ENCODE assay signal across 8 mouse cellular contexts in genomic region chr11:119228846-119229626, GRCm38 (mm10). TPM values are rescaled to one million over a fixed set of nuclear protein-coding genes. Genes with fewer than 3 reads are reported as not detected.
A peak's percentile ranks its signal among the peaks of the same experiment; 100 is the strongest.
DNase-seq lines count a peak whose midpoint lies in the region; ATAC-seq lines count a peak whose summit lies in the region.

No protein-coding gene starts in this region.

- no peaks in the 10 kb centered on the region for H3K9me3 ChIP-seq in hindbrain, embryonic 16.5 days (ENCODE audit: control insufficient read depth, low read length)

- no peaks in the 10 kb centered on the region for H3K27me3 ChIP-seq in hindbrain, embryonic 16.5 days (replicated peaks; ENCODE audit: control insufficient read depth, insufficient read depth, low read length)

- peak overlapping the region; percentile 100 for H3K4me2 ChIP-seq in hindbrain, embryonic 16.5 days (ENCODE audit: low read length)

- peak; percentile 91 for DNase-seq in MN1 (ENCODE audit: low spot score)
- DNase-seq in cerebellum, postnatal 14 days, result peak; percentile 71 to 77
- peak; percentile 37 to 57 for DNase-seq in gastrocnemius, adult 8-10 months (ENCODE audit: low spot score in 2 of 2)
- DNase-seq in left cerebral cortex, adult 8-10 months (ENCODE audit: low spot score in 2 of 2), result peak; percentile 48
- DNase-seq in right cerebral cortex, adult 2 months (ENCODE audit: low spot score in 2 of 2), result peak; percentile 68 to 79

- H3K79me2 ChIP-seq in macrophage (ENCODE audit: inconsistent target), result peaks cover 5% of the 10 kb centered on the region; the same call in 1 of the 2 replicates

- peak; percentile 83 for ATAC-seq in hindbrain, embryonic 16.5 days
- no peak for ATAC-seq in erythroid progenitor cell, adult 5-6 weeks (replicated peaks; ENCODE audit: low FRiP score, poor library complexity, severe bottlenecking)

- under 1% methylated on average over 34 of the region's 34 CpGs for WGBS in hindbrain, embryonic 16.5 days
- 4% methylated on average over 34 of the region's 34 CpGs for WGBS in macrophage (ENCODE audit: missing documents)

- H3K4me3 ChIP-seq in hindbrain, embryonic 16.5 days (ENCODE audit: low read length), result peak overlapping the region; percentile 84
- H3K4me3 ChIP-seq in macrophage (ENCODE audit: inconsistent target), result peak overlapping the region; percentile 34

- peaks cover 35% of the 10 kb centered on the region for H3K4me1 ChIP-seq in hindbrain, embryonic 16.5 days (ENCODE audit: control insufficient read depth, insufficient read depth, low read depth, low read length)

- peak overlapping the region; percentile 88 for H3K9ac ChIP-seq in hindbrain, embryonic 16.5 days (ENCODE audit: low read depth, low read length)

- peak overlapping the region; percentile 84 for H3K27ac ChIP-seq in hindbrain, embryonic 16.5 days (ENCODE audit: low read depth, low read length)
- H3K27ac ChIP-seq in macrophage, result no peak overlapping the region

- H3K36me3 ChIP-seq in hindbrain, embryonic 16.5 days (ENCODE audit: control insufficient read depth, insufficient read depth, low read length), result no peaks in the 10 kb centered on the region
- H3K36me3 ChIP-seq in macrophage (ENCODE audit: inconsistent target), result no peaks in the 10 kb centered on the region

RNA-seq across cellular contexts. Expression of gene Ccdc40, which starts 0.7 kb away (rescaled TPM):
- total RNA-seq in gastrocnemius, adult 8-10 months (2022), result 1 to 10 TPM in 1 of 4 experiments, not detected in 3; 1.3 TPM
- 16.5 and 17.2 TPM in 2 replicates for polyA plus RNA-seq in hindbrain, embryonic 16.5 days (2015; fragmentation: Nextera tagmentation; extraction: Ambion mirVana)
- total RNA-seq in left cerebral cortex, adult 8-10 months (2022), result 1 to 10 TPM; 1.1 to 3.2 (median 1.7) TPM
- total RNA-seq in macrophage (2018; cell fraction: chromatin; rRNA removed), result 1 to 10 TPM in 20 of 26 experiments, under 1 TPM in 5, not detected in 1; 0.25 to 8.4 (median 2.0) TPM
- total RNA-seq in macrophage (2018; cell fraction: cytosol; rRNA removed), result 1 to 10 TPM in 3 of 26 experiments, under 1 TPM in 23; 0.33 to 1.3 (median 0.78) TPM
- 1 to 10 TPM in 13 of 26 experiments, under 1 TPM in 10, not detected in 3; 0.30 to 2.8 (median 1.2) TPM for total RNA-seq in macrophage (2018; cell fraction: nucleus; rRNA removed)
- 0.67 to 1.2 TPM (median 0.70 TPM) in 3 replicates for polyA plus RNA-seq in macrophage (2018)
- not detected in 2 replicates for total RNA-seq in erythroid progenitor cell, adult 5-6 weeks (2015; ENCODE audit: low replicate concordance)
- 0.13 and 1.9 TPM in 2 replicates for total RNA-seq in erythroid progenitor cell, adult 5-6 weeks (2017; ENCODE audit: low replicate concordance)

RNA-seq across cellular contexts. Expression of gene Tbc1d16, which starts 0.7 kb away (rescaled TPM):
- 10 to 100 TPM; 31.6 to 45.5 (median 40.5) TPM for total RNA-seq in gastrocnemius, adult 8-10 months (2022)
- polyA plus RNA-seq in hindbrain, embryonic 16.5 days (2015; fragmentation: Nextera tagmentation; extraction: Ambion mirVana), result 47.9 and 54.9 TPM in 2 replicates
- 10 to 100 TPM; 32.9 to 39.8 (median 35.6) TPM for total RNA-seq in left cerebral cortex, adult 8-10 months (2022)
- total RNA-seq in macrophage (2018; cell fraction: chromatin; rRNA removed), result 10 to 100 TPM in 8 of 26 experiments, 1 to 10 TPM in 18; 1.0 to 19.4 (median 8.6) TPM
- 10 to 100 TPM in 1 of 26 experiments, 1 to 10 TPM in 25; 1.7 to 10.2 (median 3.2) TPM for total RNA-seq in macrophage (2018; cell fraction: cytosol; rRNA removed)
- 10 to 100 TPM in 9 of 26 experiments, 1 to 10 TPM in 17; 1.7 to 16.9 (median 5.6) TPM for total RNA-seq in macrophage (2018; cell fraction: nucleus; rRNA removed)
- 3.2 to 6.5 TPM (median 4.1 TPM) in 3 replicates for polyA plus RNA-seq in macrophage (2018)
- 0.84 and 1.1 TPM in 2 replicates for total RNA-seq in erythroid progenitor cell, adult 5-6 weeks (2015; ENCODE audit: low replicate concordance)
- total RNA-seq in erythroid progenitor cell, adult 5-6 weeks (2017; ENCODE audit: low replicate concordance), result 0.26 TPM in 1 of 2 replicates, not detected in the other

RNA-seq across cellular contexts. Expression of gene Gaa, which starts 38.7 kb away (rescaled TPM):
- 100 to 1,000 TPM; 187 to 198 (median 192) TPM for total RNA-seq in gastrocnemius, adult 8-10 months (2022)
- 121 and 131 TPM in 2 replicates for polyA plus RNA-seq in hindbrain, embryonic 16.5 days (2015; fragmentation: Nextera tagmentation; extraction: Ambion mirVana)
- total RNA-seq in left cerebral cortex, adult 8-10 months (2022), result 100 to 1,000 TPM; 280 to 307 (median 295) TPM
- total RNA-seq in macrophage (2018; cell fraction: chromatin; rRNA removed), result 100 to 1,000 TPM in 2 of 26 experiments, 10 to 100 TPM in 24; 22.4 to 108 (median 52.3) TPM
- total RNA-seq in macrophage (2018; cell fraction: cytosol; rRNA removed), result 100 to 1,000 TPM in 12 of 26 experiments, 10 to 100 TPM in 14; 62.7 to 145 (median 98.3) TPM
- 100 to 1,000 TPM in 23 of 26 experiments, 10 to 100 TPM in 3; 49.1 to 209 (median 135) TPM for total RNA-seq in macrophage (2018; cell fraction: nucleus; rRNA removed)
- polyA plus RNA-seq in macrophage (2018), result 61.8 to 138 TPM (median 92.6 TPM) in 3 replicates
- total RNA-seq in erythroid progenitor cell, adult 5-6 weeks (2015; ENCODE audit: low replicate concordance), result 4.2 and 8.6 TPM in 2 replicates
- total RNA-seq in erythroid progenitor cell, adult 5-6 weeks (2017; ENCODE audit: low replicate concordance), result 5.6 and 17.9 TPM in 2 replicates

Comparison
In these comparisons a context has a peak if more than half of its experiments do, and no peak if none do; other contexts are left out.
1. RNA of gene Tbc1d16, which starts 0.7 kb away (total RNA-seq): 31.6 to 45.5 TPM in gastrocnemius, adult 8-10 months and 32.9 to 39.8 TPM in left cerebral cortex, adult 8-10 months; 0.26 to 1.1 TPM in erythroid progenitor cell, adult 5-6 weeks; every median in the first group is over 10 times any median in the second.
2. RNA of gene Gaa, which starts 38.7 kb away (total RNA-seq): 280 to 307 TPM in left cerebral cortex, adult 8-10 months and 187 to 198 TPM in gastrocnemius, adult 8-10 months; 4.2 to 17.9 TPM in erythroid progenitor cell, adult 5-6 weeks; every median in the first group is over 4 times any median in the second.
3. Peak in every context shown above with its lines, with median percentiles within 50 percentile points of each other: DNase-seq.